Mouse (Mus musculus) intestine, embryonic 16.5 days (tissue): ENCODE results near the gene Gm8890. TPM values are rescaled to one million over a fixed set of nuclear protein-coding genes. Genes with fewer than 3 reads are reported as not detected.
"Not testable (repeated sequence)": the region's sequence is repeated elsewhere in the genome, so short reads cannot be mapped to it uniquely, and the experiment has no call there.

Experiments used
- ATAC-seq: fragments of 200-750 bp; cut with Nextera tagmentation; 2 replicates; pipeline ENCODE4 v1.8.0; 2017; ENCODE audit warnings: moderate TSS enrichment, moderate library complexity
- H3K27ac ChIP-seq: fragments of 300-500 bp; sonication (generic); 2 replicates; pipeline ENCODE4 v1.5.1; 2014; ENCODE audit warnings: mild to moderate bottlenecking, low read length
- H3K27me3 ChIP-seq: fragments of 300-500 bp; sonication (generic); replicated peaks from 2 replicates; pipeline ENCODE4 v1.6.1; 2014; ENCODE audit warnings: low read length, control low read depth, mixed read lengths; ENCODE audit not compliant: control insufficient read depth, insufficient read depth
- H3K36me3 ChIP-seq: fragments of 300-500 bp; sonication (generic); 2 replicates; pipeline ENCODE4 v1.6.1; 2014; ENCODE audit warnings: low read length, control low read depth; ENCODE audit not compliant: control insufficient read depth, insufficient read depth
- H3K4me1 ChIP-seq: fragments of 300-500 bp; sonication (generic); 2 replicates; pipeline ENCODE4 v1.6.1; 2014; ENCODE audit warnings: low read length, control low read depth, mixed read lengths; ENCODE audit not compliant: control insufficient read depth, insufficient read depth
- H3K4me2 ChIP-seq: fragments of 300-500 bp; sonication (generic); 2 replicates; pipeline ENCODE4 v1.6.1; 2014; ENCODE audit warnings: low read depth, low read length, control low read depth
- H3K4me3 ChIP-seq: fragments of 300-500 bp; sonication (generic); 2 replicates; pipeline ENCODE4 v1.5.1; 2014; ENCODE audit warnings: mild to moderate bottlenecking, low read length
- H3K9ac ChIP-seq: fragments of 300-500 bp; sonication (generic); 2 replicates; pipeline ENCODE4 v1.6.1; 2014; ENCODE audit warnings: low read depth, low read length
- H3K9me3 ChIP-seq: fragments of 300-500 bp; sonication (generic); 2 replicates; pipeline ENCODE4 v1.6.1; 2016; ENCODE audit warnings: low read length, control low read depth; ENCODE audit not compliant: control insufficient read depth
- WGBS: fragments of 180-500 bp; shearing (Covaris S2); extraction: QIAGEN DNeasy Blood & Tissue Kit; methylation state at CpG from one replicate; pipeline ENCODE4 v1.1.7; 2014; 5-methylcytosine and 5-hydroxymethylcytosine counted together
- polyA plus RNA-seq: library from polyadenylated mRNA; unstranded; fragments of >200 nt; fragmentation: Nextera tagmentation; extraction: Ambion mirVana; gene quantifications from 2 replicates; pipeline ENCODE4 v1.2.1, GENCODE M21; 2015

Gm8890 gene
- polyA plus RNA-seq = not detected in 2 replicates

DNA sequence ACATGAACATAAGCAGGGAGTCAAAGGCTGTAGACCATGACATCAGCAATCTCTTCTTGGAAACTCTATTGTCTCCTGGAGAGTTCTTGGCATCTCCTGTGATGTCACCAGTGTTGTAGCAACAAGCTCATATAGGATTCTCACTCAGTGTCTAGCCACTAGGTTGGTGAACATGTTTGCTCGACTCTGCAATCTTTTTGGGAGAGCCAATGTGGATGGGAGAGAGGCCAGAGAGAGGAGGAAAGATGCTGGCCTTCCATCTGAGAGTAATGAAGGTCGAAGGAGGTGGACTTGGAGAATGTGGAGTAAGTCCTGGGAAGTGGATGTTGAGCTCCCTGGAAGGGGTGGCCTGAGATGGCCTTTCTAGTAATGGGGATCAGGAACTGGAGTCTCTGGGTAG is at the start of gene Gm8890:
Gm8890 (plus strand) TSS at position 301 of the 400 bp plus-strand sequence.
- not testable (repeated sequence) for H3K27ac ChIP-seq, H3K4me1 ChIP-seq, H3K9me3 ChIP-seq, H3K4me2 ChIP-seq, H3K9ac ChIP-seq, H3K27me3 ChIP-seq, H3K36me3 ChIP-seq, H3K4me3 ChIP-seq, ATAC-seq
- no CpG with 5 or more reads among the region's 2 CpGs for WGBS

DNA sequence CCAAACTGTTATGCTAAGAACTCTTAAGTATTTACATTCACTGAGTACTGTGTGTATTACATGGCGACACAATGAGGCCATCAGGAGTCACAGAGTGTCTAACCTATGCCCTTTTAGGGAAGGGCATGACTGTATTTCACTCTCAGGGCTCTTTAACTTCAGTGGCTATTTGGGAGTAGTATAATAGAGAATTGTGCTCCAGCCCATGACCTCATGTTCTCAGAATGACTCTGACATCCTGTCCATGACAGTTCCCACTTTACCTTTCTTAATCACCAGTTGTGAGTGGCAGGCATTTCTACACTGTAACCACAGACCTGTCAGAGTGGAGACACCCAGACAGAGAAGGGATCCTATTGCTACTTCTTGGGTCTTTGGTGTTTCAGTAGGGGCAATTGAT is 388 bp downstream of the Gm8890 start:
- 79% methylated on average over 1 of the region's 1 CpGs for WGBS
- H3K27me3 ChIP-seq, H3K9ac ChIP-seq, H3K36me3 ChIP-seq, H3K4me3 ChIP-seq, H3K9me3 ChIP-seq, H3K4me1 ChIP-seq, H3K4me2 ChIP-seq, H3K27ac ChIP-seq, ATAC-seq: not testable (repeated sequence)

Other genes starting within 250 kb of the Gm8890 start
- not detected in 2 replicates for gene Gm8879, start 128.4 kb upstream of the Gm8890 start, polyA plus RNA-seq
- gene Gm5861, start 73.0 kb upstream of the Gm8890 start, polyA plus RNA-seq = not detected in 2 replicates
- gene Speer1, start 85.5 kb downstream of the Gm8890 start, polyA plus RNA-seq = not detected in 2 replicates
- not detected in 2 replicates for gene Gm8897, start 160.4 kb downstream of the Gm8890 start, polyA plus RNA-seq
- gene Gm8906, start 246.7 kb downstream of the Gm8890 start, polyA plus RNA-seq = not detected in 2 replicates